Mouse (Mus musculus) forebrain, postnatal 0 days (tissue): ENCODE measurements around the gene Gm8765. TPM values are rescaled to one million over a fixed set of nuclear protein-coding genes. Genes with fewer than 3 reads are reported as not detected.
"Not testable (repeated sequence)": the region's sequence is repeated elsewhere in the genome, so short reads cannot be mapped to it uniquely, and the experiment has no call there.

Source experiments
- ATAC-seq: fragments of 200-750 bp; cut with Nextera tagmentation; 2 replicates; pipeline ENCODE4 v1.8.0; 2017; ENCODE audit warnings: mild to moderate bottlenecking, moderate library complexity
- DNase-seq: peaks from one replicate; pipeline ENCODE4 v3.0.0-alpha.2; 2015
- H3K27ac ChIP-seq: fragments of 300-500 bp; sonication (generic); 2 replicates; pipeline ENCODE4 v1.5.1; 2014; ENCODE audit warnings: low read depth, mild to moderate bottlenecking, antibody characterized with exemption, low read length, moderate library complexity, mixed read lengths
- H3K27me3 ChIP-seq: fragments of 300-500 bp; sonication (generic); 2 replicates; pipeline ENCODE4 v1.6.1; 2014; ENCODE audit warnings: mild to moderate bottlenecking, low read length, mixed read lengths; ENCODE audit not compliant: insufficient read depth
- H3K36me3 ChIP-seq: fragments of 300-500 bp; sonication (generic); 2 replicates; pipeline ENCODE4 v1.6.1; 2014; ENCODE audit warnings: mild to moderate bottlenecking, moderate library complexity; ENCODE audit not compliant: insufficient read depth
- H3K4me1 ChIP-seq: fragments of 300-500 bp; sonication (generic); 2 replicates; pipeline ENCODE4 v1.6.1; 2014; ENCODE audit warnings: antibody characterized with exemption; ENCODE audit not compliant: insufficient read depth
- H3K4me2 ChIP-seq: fragments of 300-500 bp; sonication (generic); 2 replicates; pipeline ENCODE4 v1.6.1; 2014; ENCODE audit warnings: low read depth, mild to moderate bottlenecking, moderate library complexity
- H3K4me3 ChIP-seq: fragments of 300-500 bp; sonication (generic); 2 replicates; pipeline ENCODE4 v1.5.1; 2014; ENCODE audit warnings: low read depth, low read length, mixed read lengths
- H3K9ac ChIP-seq: fragments of 300-500 bp; sonication (generic); 2 replicates; pipeline ENCODE4 v1.6.1; 2014; ENCODE audit warnings: mild to moderate bottlenecking
- H3K9me3 ChIP-seq: fragments of 300-500 bp; sonication (generic); 2 replicates; pipeline ENCODE4 v1.6.1; 2016; ENCODE audit warnings: low read length
- CTCF ChIP-seq: sonication (generic); IDR thresholded peaks from 2 replicates; pipeline ENCODE4 v1.5.1; 2016; ENCODE audit warnings: antibody characterized with exemption, control low read depth, low read depth
- WGBS: fragments of 180-500 bp; shearing (Covaris S2); extraction: QIAGEN DNeasy Blood & Tissue Kit; methylation state at CpG from one replicate; pipeline ENCODE4 v1.1.7; 2014; 5-methylcytosine and 5-hydroxymethylcytosine counted together
- microRNA-seq, 2 experiments: library from miRNA; unstranded; fragments of <30 nt; microRNA quantifications; one replicate each; pipeline ENCODE4; 2016
- polyA plus RNA-seq: library from polyadenylated mRNA; unstranded; fragments of >200 nt; fragmentation: Nextera tagmentation; extraction: Ambion mirVana; gene quantifications from 2 replicates; pipeline ENCODE4 v1.2.1, GENCODE M21; 2015
- total RNA-seq: library from RNA; depleted of rRNA; stranded (reverse); fragments of >200 nt; gene quantifications from 2 replicates; pipeline ENCODE4 v1.2.3, GENCODE M21; 2014; rRNA removed

The Gm8765 gene
- total RNA-seq (not detected in 2 replicates), polyA plus RNA-seq (not detected in 2 replicates)

DNA sequence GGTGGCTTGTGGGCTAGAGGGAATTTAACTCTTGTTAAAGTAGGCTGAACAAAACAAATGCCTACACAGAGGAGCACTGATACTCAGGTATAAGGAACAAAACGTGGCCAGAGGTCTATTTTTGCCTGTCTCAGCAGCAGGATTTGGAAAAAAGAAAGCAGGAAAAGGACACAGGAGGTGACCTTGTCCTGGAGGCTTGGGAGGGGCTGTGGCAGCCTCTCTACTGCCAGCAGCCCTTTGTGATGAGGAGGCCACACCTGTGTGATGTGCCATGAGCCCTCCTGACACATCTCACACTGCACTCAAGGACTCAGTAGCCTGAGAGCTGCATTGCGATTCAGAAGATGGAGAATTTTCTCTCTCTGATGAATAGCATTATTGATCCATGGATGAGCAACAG is at the start of gene Gm8765:
Gm8765 (plus strand) TSS at position 301 of the 400 bp plus-strand sequence.
- WGBS = 29% methylated on average over 1 of the region's 2 CpGs
- DNase-seq, ATAC-seq, H3K36me3 ChIP-seq, H3K9ac ChIP-seq, H3K27me3 ChIP-seq, H3K4me2 ChIP-seq, H3K9me3 ChIP-seq, H3K4me3 ChIP-seq, H3K27ac ChIP-seq, H3K4me1 ChIP-seq: not testable (repeated sequence)

DNA sequence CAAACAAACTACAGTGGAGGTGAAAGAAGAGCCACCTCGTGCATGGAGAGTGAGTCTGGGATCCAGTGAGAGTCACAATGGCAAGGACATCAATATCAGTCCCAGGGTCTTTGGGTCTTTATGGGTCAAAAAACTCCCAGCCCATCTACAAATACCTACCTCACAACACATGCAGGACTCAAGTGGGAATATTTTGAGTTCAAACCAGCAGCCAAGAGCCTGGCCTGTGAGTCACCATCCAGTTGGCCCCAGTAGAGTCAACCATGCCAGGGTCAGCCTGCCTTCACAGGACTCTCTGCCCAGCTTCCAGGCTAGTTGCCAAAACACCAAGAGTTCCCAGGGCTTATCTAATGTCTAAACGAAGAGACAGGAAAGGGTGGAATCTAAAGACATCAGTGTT is 49.3 kb upstream of the Gm8765 start:
- H3K9ac ChIP-seq, H3K27ac ChIP-seq, ATAC-seq, H3K27me3 ChIP-seq, DNase-seq, H3K4me1 ChIP-seq, H3K4me3 ChIP-seq, H3K36me3 ChIP-seq, H3K4me2 ChIP-seq, H3K9me3 ChIP-seq: not testable (repeated sequence)
- 87% methylated on average over 2 of the region's 2 CpGs for WGBS

- DNase-seq, H3K4me3 ChIP-seq, H3K9me3 ChIP-seq, H3K27me3 ChIP-seq, ATAC-seq, H3K27ac ChIP-seq, H3K4me2 ChIP-seq, H3K36me3 ChIP-seq, H3K9ac ChIP-seq, H3K4me1 ChIP-seq: not testable (repeated sequence)
Measured at GRCm38 (mm10) chr13:50750282-50750681, 52.2 kb downstream of the Gm8765 start.

GRCm38 (mm10) chr13:50751732-50752131 is 53.6 kb downstream of the Gm8765 start:
- TF ChIP-seq CTCF = no peak
- H3K9me3 ChIP-seq = no peaks in the 10 kb centered on the region
- no peaks in the 10 kb centered on the region for H3K36me3 ChIP-seq
- 84% methylated on average over 2 of the region's 2 CpGs for WGBS
- ATAC-seq (no peak), DNase-seq (no peak)
- no peaks in the 10 kb centered on the region for H3K27me3 ChIP-seq
- no peak overlapping the region for H3K4me3 ChIP-seq
- no peaks in the 10 kb centered on the region for H3K4me1 ChIP-seq
- no peak overlapping the region for H3K9ac ChIP-seq
- no peak overlapping the region for H3K27ac ChIP-seq
- H3K4me2 ChIP-seq = no peak overlapping the region

- not testable (repeated sequence) for DNase-seq, H3K4me1 ChIP-seq, H3K4me3 ChIP-seq, H3K9me3 ChIP-seq, H3K4me2 ChIP-seq, ATAC-seq, H3K27me3 ChIP-seq, H3K27ac ChIP-seq, H3K36me3 ChIP-seq, H3K9ac ChIP-seq
Measured at GRCm38 (mm10) chr13:50752961-50753360, 54.8 kb downstream of the Gm8765 start.

Small RNA genes lying within 50 kb of the gene (microRNA-seq; reads per million reads assigned to microRNA genes)
- gene Gm23952 = 0 reads per million in 2 experiments

Other genes with a start within 250 kb of the Gm8765 start
- gene Nutm2, start 231.0 kb upstream of the Gm8765 start, total RNA-seq = not detected in 2 replicates
- gene Nutm2, start 231.0 kb upstream of the Gm8765 start, polyA plus RNA-seq = not detected in 2 replicates
- gene Gm904, start 55.1 kb upstream of the Gm8765 start, total RNA-seq = not detected in 2 replicates
- not detected in 2 replicates for gene Gm904, start 55.1 kb upstream of the Gm8765 start, polyA plus RNA-seq